Mouse (Mus musculus): Measurements from ENCODE around the gene Socs3. TPM values are rescaled to one million over a fixed set of nuclear protein-coding genes. Genes with fewer than 3 reads are reported as not detected.

The Socs3 gene
- polyA plus RNA-seq, 1 experiment from 2014 or later, result 2.2 TPM

DNA sequence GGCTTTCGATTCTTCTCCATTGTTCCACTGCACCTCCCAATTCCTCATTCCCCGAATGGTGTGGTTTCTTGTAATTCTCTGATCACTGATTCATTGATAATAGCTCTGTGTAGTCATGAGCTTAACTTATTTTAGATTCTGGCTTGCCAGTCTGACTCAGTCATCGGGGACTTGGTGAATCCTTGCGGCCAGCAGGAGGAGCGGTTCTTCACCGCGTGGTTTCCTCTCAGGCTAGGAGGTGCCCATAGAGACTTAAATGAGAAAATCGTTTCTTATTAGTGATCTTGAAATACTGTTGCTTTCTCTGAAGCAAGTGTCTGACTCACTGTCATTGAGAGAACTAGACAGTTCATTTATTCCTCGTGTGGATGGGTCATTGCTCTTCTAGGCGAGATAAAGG lies 20.1 kb upstream of the Socs3 start:
- no peak for ATAC-seq (ENCODE audit: low read depth)
- Histone ChIP-seq H3K27me3 (ENCODE audit: control insufficient read depth, insufficient read depth, low read length) (no peaks in the 10 kb centered on the region; the same call in 1 of the 2 replicates), H3K27ac (ENCODE audit: low read depth, low read length) (0 out of 2 replicates have a peak overlapping the region, but pooled peaks have one; percentile 22), H3K4me1 (ENCODE audit: control insufficient read depth, insufficient read depth, low read length) (peaks cover 20% of the 10 kb centered on the region), H3K9me3 (ENCODE audit: control insufficient read depth, low read length) (no peaks in the 10 kb centered on the region), H3K4me2 (ENCODE audit: low read depth, low read length) (no peak overlapping the region), H3K36me3 (ENCODE audit: control insufficient read depth, insufficient read depth, low read length) (no peaks in the 10 kb centered on the region), H3K4me3 (ENCODE audit: low read depth, low read length) (no peak overlapping the region), H3K9ac (replicated peaks; ENCODE audit: low read depth, low read length) (no peak overlapping the region)
- WGBS, result 44% methylated on average over 10 of the region's 10 CpGs

DNA sequence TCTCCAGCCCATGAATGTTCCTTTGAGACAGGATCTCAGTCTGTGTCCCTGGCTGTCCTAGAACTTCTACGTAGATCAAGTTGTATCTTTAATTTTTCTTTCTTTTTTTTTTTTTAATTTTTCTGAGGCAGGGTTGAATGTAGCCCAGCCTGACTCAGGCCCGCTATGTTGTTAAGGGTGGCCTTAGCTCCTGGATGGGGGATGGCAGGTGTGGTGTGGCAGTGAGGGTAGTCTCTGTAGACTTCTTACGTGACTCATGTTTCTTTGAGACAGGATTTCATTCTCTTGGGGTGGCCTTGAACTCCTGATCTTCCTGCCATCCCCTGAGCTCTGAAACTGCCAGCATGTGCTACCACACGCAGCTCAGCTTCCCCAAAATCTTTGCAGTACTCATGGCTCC lies 19.4 kb upstream of the Socs3 start:
- no peak overlapping the region for H3K9ac ChIP-seq (replicated peaks; ENCODE audit: low read depth, low read length)
- ATAC-seq (ENCODE audit: low read depth), result no peak
- peaks cover 20% of the 10 kb centered on the region for H3K4me1 ChIP-seq (ENCODE audit: control insufficient read depth, insufficient read depth, low read length)

DNA sequence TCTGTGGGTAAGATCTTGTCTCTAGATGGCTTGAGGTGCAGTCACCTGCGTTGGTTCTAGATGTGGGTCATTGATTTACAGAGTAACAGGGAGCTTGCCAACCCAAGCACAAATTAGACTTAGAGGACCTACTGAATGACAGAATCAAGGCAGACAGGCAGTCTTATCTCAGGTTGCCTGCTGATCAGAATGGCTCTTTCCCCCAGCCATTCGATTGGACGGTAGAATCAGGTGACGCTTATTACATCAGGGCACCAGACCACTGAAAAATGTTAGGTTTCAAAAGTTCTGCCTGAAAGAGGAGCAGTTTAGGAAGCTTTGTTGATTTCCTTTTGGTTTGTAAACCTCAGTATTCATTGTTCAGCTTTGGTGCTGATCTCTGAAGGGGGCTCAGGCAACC lies 18.1 kb upstream of the Socs3 start:
- Histone ChIP-seq H3K27me3 (ENCODE audit: control insufficient read depth, insufficient read depth, low read length) (no peaks in the 10 kb centered on the region; the same call in 1 of the 2 replicates), H3K9me3 (ENCODE audit: control insufficient read depth, low read length) (no peaks in the 10 kb centered on the region), H3K27ac (ENCODE audit: low read depth, low read length) (no peak overlapping the region), H3K9ac (replicated peaks; ENCODE audit: low read depth, low read length) (peak overlapping the region; percentile 92; the same call in 1 of the 2 replicates), H3K4me3 (ENCODE audit: low read depth, low read length) (peak overlapping the region; percentile 87; the same call in 1 of the 2 replicates), H3K4me2 (ENCODE audit: low read depth, low read length) (peak overlapping the region; percentile 86), H3K4me1 (ENCODE audit: control insufficient read depth, insufficient read depth, low read length) (peaks cover 20% of the 10 kb centered on the region), H3K36me3 (ENCODE audit: control insufficient read depth, insufficient read depth, low read length) (no peaks in the 10 kb centered on the region)
- no peak for ATAC-seq (ENCODE audit: low read depth)
- 75% methylated on average over 4 of the region's 4 CpGs for WGBS

More for the DNA sequence above, 19.4 kb upstream of the Socs3 start:
- Histone ChIP-seq H3K36me3 (ENCODE audit: control insufficient read depth, insufficient read depth, low read length) (no peaks in the 10 kb centered on the region), H3K4me3 (ENCODE audit: low read depth, low read length) (no peak overlapping the region), H3K9me3 (ENCODE audit: control insufficient read depth, low read length) (no peaks in the 10 kb centered on the region), H3K27me3 (ENCODE audit: control insufficient read depth, insufficient read depth, low read length) (no peaks in the 10 kb centered on the region; the same call in 1 of the 2 replicates), H3K4me2 (ENCODE audit: low read depth, low read length) (no peak overlapping the region), H3K27ac (ENCODE audit: low read depth, low read length) (no peak overlapping the region)
- 95% methylated on average over 4 of the region's 4 CpGs for WGBS

DNA sequence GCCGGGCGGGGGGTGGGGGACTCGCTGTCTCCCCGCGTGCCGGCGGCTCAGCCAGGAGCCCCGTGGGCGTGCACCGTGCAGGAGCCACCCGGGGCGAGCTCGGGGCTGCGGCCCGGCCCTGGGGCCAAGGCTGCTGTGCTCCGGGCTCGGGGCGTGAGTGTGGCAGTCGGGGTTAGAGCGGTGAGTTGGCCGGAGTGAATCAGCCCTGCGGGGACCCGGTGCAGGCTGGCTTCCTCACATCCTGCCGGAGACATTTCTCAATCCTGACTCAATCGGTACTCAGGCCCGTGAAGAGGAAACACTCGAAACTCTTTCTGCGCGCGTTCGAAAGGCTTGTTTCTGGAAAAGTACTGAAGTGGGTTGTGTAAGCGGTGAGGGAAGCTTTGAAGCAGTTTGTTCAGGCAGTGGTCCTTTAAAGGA lies 17.2 kb upstream of the Socs3 start:
- Histone ChIP-seq H3K27me3 (ENCODE audit: control insufficient read depth, insufficient read depth, low read length) (no peaks in the 10 kb centered on the region; the same call in 1 of the 2 replicates), H3K9me3 (ENCODE audit: control insufficient read depth, low read length) (no peaks in the 10 kb centered on the region), H3K4me1 (ENCODE audit: control insufficient read depth, insufficient read depth, low read length) (peaks cover 20% of the 10 kb centered on the region), H3K4me2 (ENCODE audit: low read depth, low read length) (peak overlapping the region; percentile 86), H3K4me3 (ENCODE audit: low read depth, low read length) (peak overlapping the region; percentile 87), H3K27ac (ENCODE audit: low read depth, low read length) (peak overlapping the region; percentile 86; the same call in 1 of the 2 replicates), H3K9ac (replicated peaks; ENCODE audit: low read depth, low read length) (peak overlapping the region; percentile 92), H3K36me3 (ENCODE audit: control insufficient read depth, insufficient read depth, low read length) (no peaks in the 10 kb centered on the region)
- peak; percentile 73; the same call in 1 of the 2 replicates for ATAC-seq (ENCODE audit: low read depth)
- under 1% methylated on average over 31 of the region's 32 CpGs for WGBS

DNA sequence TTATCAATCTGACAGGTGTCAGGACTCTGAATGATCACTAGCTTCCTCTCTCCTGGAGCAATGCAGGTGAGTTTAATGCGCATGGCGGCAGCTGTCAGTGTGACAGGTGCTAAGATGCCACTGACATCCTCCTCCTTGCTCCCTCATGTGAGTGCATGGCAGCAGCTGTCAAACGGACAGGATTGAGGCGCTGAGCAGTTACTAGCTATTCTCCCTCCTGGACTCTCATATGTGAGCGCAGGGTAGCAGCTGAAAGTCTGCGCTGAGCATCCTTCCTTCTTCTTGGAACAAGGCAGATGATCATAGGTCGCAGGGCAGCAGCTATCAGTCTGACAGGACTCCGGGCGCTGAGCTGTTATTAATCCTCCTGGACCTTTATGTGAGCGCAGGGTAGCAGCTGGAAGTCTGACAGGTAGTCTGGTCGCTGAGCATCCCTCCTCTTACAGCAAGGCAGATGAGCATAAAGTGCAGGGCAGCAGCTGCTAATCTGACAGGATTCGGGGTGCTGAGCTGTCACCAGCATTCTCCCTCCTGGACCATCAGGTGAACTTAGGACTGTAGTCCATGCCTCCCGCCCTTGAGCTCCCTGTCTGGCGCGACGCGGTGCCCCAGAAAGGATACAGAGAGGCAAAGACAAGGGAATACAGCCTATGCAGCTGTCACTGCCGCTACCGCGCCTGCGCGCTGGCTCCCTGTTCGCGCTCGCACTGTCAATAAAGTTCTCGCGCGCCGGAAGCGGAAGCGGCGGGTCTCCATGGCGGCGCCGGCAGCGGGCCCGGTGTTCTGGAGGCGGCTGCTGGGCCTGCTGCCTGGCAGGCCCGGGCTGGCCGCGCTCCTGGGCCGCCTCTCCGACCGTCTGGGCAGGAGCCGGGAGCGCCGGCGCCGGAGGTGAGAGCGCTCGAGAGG lies 16.5 kb upstream of the Socs3 start, which contains the start of gene Pgs1:
Pgs1 (plus strand) TSS at position 167 of the 906 bp plus-strand sequence.
- Histone ChIP-seq H3K4me3 (ENCODE audit: low read depth, low read length) (peak within 1 kb of the TSS; percentile 87), H3K9ac (replicated peaks; ENCODE audit: low read depth, low read length) (peak within 1 kb of the TSS; percentile 92), H3K9me3 (ENCODE audit: control insufficient read depth, low read length) (no peaks in the 10 kb centered on the region), H3K27ac (ENCODE audit: low read depth, low read length) (peak within 1 kb of the TSS; percentile 86), H3K4me2 (ENCODE audit: low read depth, low read length) (peak within 1 kb of the TSS; percentile 86), H3K36me3 (ENCODE audit: control insufficient read depth, insufficient read depth, low read length) (no peaks in the 10 kb centered on the region), H3K27me3 (ENCODE audit: control insufficient read depth, insufficient read depth, low read length) (no peaks in the 10 kb centered on the region; the same call in 1 of the 2 replicates), H3K4me1 (ENCODE audit: control insufficient read depth, insufficient read depth, low read length) (peaks cover 20% of the 10 kb centered on the region)
- WGBS, result 7% methylated on average over 45 of the region's 51 CpGs
- ATAC-seq (ENCODE audit: low read depth), result peak; percentile 92

DNA sequence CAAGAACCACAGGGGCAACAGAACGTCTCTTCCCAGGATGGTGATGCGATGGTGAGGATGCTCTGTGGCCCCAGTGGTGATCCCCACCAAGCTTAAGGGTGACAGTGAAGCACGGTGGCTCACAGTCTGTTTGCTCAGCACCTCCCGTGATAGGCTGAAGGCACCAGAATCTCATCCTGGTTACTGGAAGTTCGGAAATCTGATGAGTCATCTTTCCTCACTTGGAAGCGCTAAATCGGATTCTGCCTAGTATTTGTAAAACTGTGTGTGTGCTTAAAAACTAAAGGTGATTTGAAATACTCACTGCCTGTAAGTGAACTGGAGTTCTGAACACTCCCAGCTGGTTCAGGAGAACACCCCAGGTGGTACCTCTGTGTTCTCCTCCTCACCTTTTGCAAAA lies 13.9 kb upstream of the Socs3 start:
- WGBS, result 72% methylated on average over 7 of the region's 7 CpGs
- H3K4me1 ChIP-seq (ENCODE audit: control insufficient read depth, insufficient read depth, low read length), result peaks cover 18% of the 10 kb centered on the region
- H3K4me2 ChIP-seq (ENCODE audit: low read depth, low read length), result no peak overlapping the region
- no peak overlapping the region for H3K4me3 ChIP-seq (ENCODE audit: low read depth, low read length)
- no peak for ATAC-seq (ENCODE audit: low read depth)
- H3K9ac ChIP-seq (replicated peaks; ENCODE audit: low read depth, low read length), result no peak overlapping the region
- no peaks in the 10 kb centered on the region for H3K36me3 ChIP-seq (ENCODE audit: control insufficient read depth, insufficient read depth, low read length)
- H3K27ac ChIP-seq (ENCODE audit: low read depth, low read length), result no peak overlapping the region
- no peaks in the 10 kb centered on the region for H3K9me3 ChIP-seq (ENCODE audit: control insufficient read depth, low read length)
- H3K27me3 ChIP-seq (ENCODE audit: control insufficient read depth, insufficient read depth, low read length), result no peaks in the 10 kb centered on the region; the same call in 1 of the 2 replicates

DNA sequence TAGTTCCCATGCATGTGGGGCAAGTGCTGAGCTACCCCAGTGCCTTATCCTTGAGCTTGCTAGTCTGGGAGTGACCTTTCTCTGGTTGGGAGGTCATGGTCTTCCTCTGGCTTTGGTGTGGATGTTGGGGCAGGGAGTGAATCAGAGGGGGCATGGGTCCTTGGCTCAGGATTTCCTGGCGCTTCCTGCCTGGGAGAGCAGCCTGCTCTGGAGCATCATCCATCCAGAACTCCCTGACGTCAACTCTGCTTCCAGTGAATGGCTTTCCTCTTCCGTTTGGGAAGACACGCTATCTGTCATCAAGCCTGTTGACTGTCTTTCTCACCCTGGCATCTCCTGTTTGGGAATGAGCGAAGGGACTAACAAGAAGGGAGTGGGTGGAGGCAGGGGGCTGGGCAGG lies 12.6 kb upstream of the Socs3 start:
- Histone ChIP-seq H3K4me1 (ENCODE audit: control insufficient read depth, insufficient read depth, low read length) (peaks cover 7% of the 10 kb centered on the region), H3K27me3 (ENCODE audit: control insufficient read depth, insufficient read depth, low read length) (no peaks in the 10 kb centered on the region; the same call in 1 of the 2 replicates), H3K4me3 (ENCODE audit: low read depth, low read length) (no peak overlapping the region), H3K36me3 (ENCODE audit: control insufficient read depth, insufficient read depth, low read length) (no peaks in the 10 kb centered on the region), H3K9ac (replicated peaks; ENCODE audit: low read depth, low read length) (no peak overlapping the region), H3K9me3 (ENCODE audit: control insufficient read depth, low read length) (no peaks in the 10 kb centered on the region), H3K4me2 (ENCODE audit: low read depth, low read length) (no peak overlapping the region), H3K27ac (ENCODE audit: low read depth, low read length) (no peak overlapping the region)
- ATAC-seq (ENCODE audit: low read depth), result no peak
- WGBS, result 83% methylated on average over 5 of the region's 5 CpGs

DNA sequence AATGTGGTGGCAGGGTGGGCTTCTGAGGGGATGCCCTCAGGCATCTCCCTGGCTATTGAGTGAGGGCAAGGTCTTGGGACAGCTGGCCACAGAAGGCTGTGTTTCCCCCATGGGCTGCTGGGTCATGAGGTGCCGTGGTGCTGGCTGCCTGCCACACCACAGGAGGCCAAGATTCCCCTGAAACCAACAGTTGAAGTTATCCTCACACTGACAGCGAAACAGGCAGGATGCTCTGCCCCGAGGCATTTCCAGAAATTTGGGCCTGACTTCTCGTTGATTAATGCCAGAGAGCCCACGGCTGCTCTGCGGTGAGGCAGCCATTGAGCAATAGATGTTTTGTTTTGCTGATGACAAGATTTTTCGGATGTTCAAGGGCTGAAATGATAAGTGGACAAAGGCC lies 9.5 kb upstream of the Socs3 start:
- no peaks in the 10 kb centered on the region for H3K36me3 ChIP-seq (ENCODE audit: control insufficient read depth, insufficient read depth, low read length)
- H3K27me3 ChIP-seq (ENCODE audit: control insufficient read depth, insufficient read depth, low read length), result no peaks in the 10 kb centered on the region
- no peak overlapping the region for H3K9ac ChIP-seq (replicated peaks; ENCODE audit: low read depth, low read length)
- 61% methylated on average over 7 of the region's 7 CpGs for WGBS
- no peak for ATAC-seq (ENCODE audit: low read depth)
- peaks cover 9% of the 10 kb centered on the region; the same call in 1 of the 2 replicates for H3K4me1 ChIP-seq (ENCODE audit: control insufficient read depth, insufficient read depth, low read length)
- no peak overlapping the region for H3K4me3 ChIP-seq (ENCODE audit: low read depth, low read length)
- no peaks in the 10 kb centered on the region for H3K9me3 ChIP-seq (ENCODE audit: control insufficient read depth, low read length)
- no peak overlapping the region for H3K4me2 ChIP-seq (ENCODE audit: low read depth, low read length)
- no peak overlapping the region for H3K27ac ChIP-seq (ENCODE audit: low read depth, low read length)
